Mouse (Mus musculus) kidney, postnatal 10 days (tissue): ENCODE results near the gene Gm11639.
"Not testable (repeated sequence)": the region's sequence is repeated elsewhere in the genome, so short reads cannot be mapped to it uniquely, and the experiment has no call there.

Experiments used
- DNase-seq: peaks from one replicate; pipeline ENCODE4 v3.0.0; 2021; ENCODE audit warnings: mixed read lengths

Gene Gm11639

DNA sequence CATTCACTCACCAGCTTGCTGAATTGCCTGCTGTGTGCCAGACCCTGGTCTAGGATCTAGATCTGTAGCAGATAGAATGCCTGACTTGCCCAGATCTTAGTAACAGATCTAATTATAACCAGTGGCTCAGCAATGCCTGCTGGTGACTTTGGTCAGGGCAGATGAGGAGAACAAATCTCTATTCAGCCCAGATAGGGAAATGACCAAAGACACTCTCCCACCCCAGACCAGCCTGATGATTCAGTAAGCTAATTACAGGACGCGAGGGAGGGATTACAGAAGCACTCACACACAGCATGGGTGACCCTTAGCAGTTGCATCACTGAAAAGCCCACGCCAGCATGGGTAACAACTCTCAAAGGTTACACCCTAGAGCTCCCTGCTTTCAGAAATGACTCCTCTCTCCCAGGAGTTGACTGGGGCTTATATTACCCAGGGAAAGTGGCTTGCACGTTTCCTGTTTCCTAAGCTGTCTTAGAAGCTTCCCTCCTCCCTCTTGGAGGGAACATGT is 435.1 kb downstream of the Gm11639 start:
- no peak for DNase-seq

DNA sequence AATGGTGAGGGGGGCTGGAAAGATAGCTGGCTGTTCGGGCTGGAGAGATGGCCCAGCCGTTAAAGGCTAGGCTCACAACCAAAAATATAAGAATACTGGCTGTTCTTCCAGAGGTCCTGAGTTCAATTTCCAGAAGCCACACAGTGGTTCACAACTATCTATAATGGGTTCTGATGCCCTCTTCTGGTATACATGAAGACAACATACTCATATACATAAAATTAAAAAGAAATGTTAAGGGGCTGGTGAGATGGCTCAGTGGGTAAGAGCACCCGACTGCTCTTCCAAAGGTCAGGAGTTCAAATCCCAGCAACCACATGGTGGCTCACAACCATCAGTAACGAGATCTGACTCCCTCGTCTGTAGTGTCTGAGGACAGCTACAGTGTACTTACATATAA is 436.3 kb downstream of the Gm11639 start:
- DNase-seq: not testable (repeated sequence)

DNA sequence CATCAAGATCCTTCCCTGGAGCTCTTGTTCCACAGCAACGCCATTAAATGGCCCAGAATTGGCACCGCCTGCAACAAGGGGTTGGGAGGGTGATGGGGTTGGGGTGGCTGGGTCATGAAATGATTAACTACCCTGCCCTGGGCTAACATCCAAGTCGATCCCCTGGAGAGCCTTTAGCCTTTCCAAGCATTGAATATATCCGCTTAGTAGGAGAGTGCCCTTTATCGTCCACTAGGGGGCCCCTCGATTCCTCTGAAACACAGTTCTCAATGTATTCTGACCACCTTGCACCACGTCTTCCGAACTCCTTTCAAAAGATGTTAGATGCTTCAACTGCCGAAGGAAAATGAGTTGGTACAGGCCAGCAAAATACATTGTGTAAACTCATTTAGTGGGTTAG is 438.5 kb downstream of the Gm11639 start:
- peak; percentile 85 for DNase-seq

DNA sequence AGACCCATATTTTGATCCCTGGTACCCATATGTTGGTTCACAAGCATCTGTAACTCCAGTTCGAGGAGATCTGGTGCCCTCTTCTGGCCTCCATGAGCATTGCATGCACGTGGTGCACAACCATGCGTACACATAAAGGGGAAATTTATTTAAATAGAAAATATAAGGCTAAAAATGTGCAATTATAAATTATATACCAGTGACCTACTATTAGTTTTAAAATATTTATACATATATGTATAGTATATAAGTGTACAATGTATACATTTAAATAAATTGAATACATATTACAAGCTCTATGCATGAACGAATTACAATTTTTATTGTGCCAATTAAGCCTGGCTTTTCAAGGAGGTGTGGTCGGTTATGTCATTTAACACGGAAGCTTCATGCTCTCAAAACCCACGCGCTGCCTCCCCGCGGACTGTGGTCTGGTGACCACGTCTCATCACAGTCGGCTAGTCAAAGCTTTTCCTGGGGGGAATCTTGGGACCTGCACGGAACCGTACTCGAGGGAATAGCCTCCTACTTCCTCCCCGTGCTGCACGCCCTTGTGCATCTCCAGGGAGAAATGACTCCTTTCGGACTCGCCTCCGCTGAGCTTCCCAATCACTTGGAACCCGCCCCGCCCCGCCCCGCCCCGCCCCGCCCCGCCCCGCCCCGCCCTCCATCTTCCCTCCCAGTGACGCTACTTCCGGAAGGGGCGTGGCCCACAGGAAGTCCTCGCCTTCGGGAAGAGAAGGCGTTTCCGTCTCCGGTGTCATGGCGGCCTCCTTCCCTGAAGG is 440.4 kb downstream of the Gm11639 start, which contains the start of gene Mettl2:
Mettl2 (plus strand) TSS at position 691 of the 785 bp plus-strand sequence.
- peak; percentile 93 for DNase-seq

DNA sequence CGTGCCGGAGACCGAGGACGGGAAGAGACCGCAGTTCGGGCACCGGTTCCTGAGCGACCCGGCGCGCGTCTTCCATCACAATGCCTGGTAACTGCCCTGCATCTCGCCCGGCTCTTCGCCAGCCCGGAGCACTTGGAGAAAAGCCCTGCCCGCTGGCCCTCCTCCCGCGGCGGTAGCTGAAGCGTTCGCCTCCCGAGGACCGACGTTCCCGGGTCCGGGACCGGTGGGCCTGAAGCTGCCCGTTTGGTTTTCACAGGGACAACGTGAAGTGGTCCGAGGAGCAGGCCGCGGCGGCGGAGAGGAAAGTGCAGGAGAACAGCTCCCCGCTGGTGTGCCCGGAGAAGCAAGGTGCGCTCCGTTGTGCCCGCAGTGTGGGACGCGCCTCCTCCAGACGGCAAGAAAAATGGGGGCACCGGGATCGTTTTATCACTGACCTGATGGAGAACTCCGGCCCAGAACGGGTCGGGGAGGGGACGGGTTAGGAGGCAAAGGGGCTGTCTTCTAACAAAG is 441.1 kb downstream of the Gm11639 start:
- DNase-seq: no peak

DNA sequence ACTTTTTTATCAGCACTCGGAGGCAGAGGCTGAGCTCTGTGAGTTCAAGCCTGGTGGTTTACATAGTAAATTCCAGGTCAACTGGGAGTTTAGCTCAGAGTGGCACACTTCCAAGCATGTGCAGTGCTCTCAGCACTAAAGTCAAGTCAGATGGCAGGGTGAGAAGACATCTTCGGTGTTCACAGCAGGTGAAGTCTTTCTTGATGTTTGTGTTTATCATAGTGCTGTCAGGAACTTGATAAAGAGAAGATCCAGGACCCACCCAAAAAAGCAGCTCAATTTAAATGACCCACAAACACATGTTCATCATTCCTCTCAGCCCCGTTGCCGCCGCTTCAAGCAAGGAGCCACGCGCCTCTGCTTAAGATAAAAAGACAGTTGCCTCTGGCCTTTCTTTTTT is 450.2 kb downstream of the Gm11639 start:
- no peak for DNase-seq

DNA sequence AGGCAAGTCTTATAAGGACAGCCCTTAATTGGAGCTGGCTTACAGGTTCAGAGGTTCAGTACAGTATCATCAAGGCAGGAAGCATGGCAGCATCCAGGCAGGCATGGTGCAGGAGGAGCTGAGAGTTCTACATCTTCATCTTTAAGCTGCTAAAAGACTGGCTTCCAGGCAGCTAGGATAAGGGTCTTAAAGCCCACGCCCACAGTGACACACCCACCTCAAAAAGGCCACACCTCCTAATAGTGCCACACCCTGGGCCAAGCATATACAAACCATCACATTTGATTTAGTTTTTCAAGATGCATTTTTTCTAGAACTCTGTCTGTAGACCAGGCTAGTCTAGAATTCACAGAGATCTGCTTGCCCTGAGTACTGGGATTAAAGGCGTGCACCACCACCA is 451.7 kb downstream of the Gm11639 start:
- not testable (repeated sequence) for DNase-seq

DNA sequence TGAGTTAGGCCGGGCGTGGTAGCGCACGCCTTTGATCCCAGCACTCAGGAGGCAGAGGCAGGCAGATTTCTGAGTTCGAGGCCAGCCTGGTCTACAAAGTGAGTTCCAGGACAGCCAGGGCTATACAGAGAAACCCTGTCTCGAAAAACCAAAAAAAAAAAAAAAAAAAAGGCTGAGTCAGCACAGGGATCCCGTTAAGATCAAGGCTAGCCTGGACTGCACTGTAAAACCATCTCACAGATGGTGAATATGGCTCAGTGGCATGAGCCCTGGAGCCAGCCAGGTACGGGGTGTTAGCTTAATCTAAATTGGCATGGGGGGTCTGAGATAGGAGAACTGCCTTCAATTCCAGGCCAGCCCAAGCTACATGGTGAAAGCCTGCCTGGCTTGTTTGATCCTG is 455.0 kb downstream of the Gm11639 start:
- DNase-seq: not testable (repeated sequence)

DNA sequence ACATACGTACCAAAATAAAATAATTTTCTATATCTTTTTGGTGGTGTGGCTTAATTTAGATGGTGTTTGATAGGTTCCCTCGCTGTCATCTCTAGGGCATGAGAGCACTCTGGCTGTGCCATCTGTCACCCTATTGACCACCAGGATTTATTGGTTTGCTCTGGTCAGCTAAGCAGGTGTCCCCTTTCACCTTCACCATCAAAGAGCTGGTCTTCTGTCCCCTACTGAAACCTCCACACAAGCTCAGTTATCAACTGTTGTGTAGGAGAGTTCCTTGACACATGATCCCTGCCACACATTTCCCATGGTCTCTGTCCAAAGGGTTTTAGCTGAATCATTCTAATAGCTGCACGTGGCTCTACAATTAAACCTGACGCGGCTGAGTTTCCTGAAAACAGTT is 455.6 kb downstream of the Gm11639 start:
- DNase-seq: no peak

DNA sequence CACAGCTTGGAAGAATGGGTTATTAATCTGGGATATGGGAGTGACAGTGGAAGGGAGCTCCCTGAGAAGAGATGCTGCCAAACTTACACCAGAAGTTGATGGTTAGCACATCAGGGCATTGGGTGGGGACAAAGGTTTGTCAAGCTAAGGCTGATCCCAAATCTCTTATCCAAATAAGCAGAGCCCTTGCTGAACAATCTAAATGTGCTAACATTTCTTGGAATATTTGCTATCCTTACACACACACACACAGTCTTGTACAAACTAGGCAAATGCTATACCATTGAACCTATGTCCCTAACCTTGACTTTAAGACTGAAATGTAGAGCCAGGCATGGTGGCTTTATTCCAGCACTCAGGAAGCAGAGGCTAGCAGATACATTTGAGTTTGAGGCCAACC is 458.1 kb downstream of the Gm11639 start:
- no peak for DNase-seq

DNA sequence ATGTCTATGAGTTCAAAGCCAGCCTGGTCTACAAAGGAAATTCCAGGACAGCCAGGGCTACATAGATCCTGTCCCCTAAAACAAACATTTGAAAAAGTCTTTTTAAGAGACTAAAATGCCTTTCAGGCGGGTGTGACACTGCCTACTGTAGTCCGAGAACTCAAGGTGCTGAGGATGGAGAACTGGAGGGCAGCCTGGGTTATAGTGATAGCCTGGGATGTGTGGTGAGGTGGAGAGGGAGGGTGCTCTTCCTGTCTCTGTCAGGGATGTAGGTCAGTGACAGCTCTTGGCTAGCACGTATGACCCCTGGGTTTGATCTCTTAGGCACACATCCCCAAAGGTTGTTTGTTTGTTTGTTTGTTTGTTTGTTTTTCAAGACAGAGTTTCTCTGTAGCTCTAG is 458.6 kb downstream of the Gm11639 start:
- DNase-seq: no peak

DNA sequence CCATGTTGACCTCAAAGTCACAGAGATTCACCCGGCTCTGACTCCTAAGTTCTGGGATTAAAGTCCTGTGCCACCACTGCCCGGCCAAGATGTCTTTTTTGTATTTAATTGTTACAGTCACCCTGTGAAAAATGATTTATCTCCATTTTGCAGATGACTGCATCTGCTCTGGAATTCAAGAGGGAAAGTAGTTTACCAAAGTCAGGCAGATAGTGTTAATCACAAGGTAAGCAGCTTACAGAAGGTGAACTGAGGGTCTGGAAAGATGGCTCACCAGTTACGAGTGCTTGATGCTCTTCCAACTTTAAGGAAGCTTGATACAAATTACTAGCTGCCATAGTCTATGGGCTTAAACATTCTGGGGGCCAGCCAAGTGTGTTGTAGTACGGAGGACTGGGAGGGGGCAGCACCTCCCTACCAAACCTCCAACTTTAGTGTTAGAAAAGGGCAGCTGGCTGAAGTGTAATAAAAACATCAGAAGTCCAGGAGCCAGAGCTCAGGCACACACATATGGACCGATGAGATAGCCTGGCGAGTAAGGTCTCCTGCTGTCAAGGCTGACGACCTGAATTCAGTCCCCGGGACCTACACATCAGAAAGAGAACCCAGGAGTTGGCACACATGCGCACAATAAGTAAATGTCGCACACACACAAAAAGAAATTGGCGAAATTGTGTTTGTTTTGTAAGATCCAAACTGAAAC is 459.2 kb downstream of the Gm11639 start:
- peak; percentile 64 for DNase-seq

DNA sequence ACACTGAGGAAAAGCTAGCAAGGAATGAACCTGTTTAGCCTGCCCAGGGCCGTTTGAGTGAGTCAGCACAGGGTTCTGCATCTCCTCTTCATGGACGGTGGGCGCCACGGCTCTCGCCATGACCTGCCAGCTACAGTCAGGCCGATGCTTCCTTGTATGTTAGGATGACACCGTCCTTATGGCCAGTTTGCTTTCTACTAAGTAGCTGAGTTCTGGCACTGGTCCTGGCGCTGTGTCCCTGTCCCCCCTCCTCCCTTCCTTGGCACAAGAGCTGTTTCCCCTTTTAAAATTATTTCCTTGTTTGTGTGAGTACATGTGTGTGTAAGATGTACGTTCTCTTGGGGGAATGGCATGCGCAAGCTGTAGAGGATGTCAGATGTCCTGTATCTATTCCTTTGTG is 459.7 kb downstream of the Gm11639 start:
- peak; percentile 40 for DNase-seq

DNA sequence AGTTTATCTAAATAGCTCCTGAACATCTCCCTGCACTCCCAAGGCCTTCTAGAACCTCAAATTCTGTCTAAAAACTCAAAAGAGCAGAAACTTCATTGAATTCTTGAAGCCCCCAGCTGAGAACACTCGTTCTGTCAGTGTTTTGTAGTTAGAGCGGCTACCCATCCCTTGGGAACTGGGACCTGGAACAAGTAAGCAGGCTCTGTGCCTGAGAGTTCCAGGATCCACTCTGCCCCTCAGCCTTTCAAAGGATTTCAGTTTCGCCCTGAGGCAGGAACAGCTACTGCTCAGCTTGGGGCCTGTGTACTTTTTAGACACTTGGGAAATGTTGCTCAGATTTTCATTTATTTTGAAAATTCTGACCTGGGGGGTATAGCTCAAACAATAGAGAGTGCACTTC is 461.1 kb downstream of the Gm11639 start, which contains the start of gene Gm10842:
Gm10842 (plus strand) TSS at position 301 of the 400 bp plus-strand sequence.
- no peak for DNase-seq

DNA sequence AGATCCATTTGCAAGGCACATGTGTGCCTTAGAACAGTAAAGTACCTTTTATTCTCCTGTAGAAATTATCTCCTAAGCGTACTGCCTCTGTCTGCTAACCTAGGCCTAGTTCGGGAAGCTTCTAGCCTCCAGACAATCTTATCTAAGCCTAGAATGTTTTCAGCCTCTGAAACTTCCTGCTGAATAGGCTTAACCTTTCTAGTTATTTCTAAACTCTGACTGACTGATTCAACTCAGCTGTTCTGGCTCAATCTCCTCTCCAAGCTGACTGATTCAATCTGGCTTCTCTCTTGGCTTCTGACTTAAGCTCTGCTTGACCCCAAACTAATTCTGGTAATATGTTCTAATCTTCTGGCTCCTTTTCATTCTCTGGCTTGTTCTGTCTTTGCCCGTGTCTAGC is 463.8 kb downstream of the Gm11639 start:
- DNase-seq: no peak

DNA sequence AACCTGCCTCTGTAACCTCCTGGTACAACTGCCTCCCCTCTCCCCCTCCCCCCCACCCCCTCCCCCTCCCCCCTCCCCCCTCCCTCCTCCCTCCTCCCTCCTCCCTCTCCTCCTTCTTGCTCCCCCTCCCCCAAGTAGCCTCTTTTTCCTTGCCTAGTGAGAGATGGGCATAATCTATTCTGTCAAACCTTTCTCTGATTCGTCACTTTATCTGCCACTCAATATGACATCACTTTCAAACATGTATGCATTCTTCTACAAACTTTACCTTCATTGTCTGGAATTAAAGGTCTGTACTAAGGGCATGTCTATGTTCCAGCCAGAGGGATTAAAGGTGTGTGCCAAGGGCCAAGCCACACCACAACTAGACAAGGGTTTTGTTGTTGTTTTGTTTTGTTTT is 464.3 kb downstream of the Gm11639 start:
- no peak for DNase-seq

DNA sequence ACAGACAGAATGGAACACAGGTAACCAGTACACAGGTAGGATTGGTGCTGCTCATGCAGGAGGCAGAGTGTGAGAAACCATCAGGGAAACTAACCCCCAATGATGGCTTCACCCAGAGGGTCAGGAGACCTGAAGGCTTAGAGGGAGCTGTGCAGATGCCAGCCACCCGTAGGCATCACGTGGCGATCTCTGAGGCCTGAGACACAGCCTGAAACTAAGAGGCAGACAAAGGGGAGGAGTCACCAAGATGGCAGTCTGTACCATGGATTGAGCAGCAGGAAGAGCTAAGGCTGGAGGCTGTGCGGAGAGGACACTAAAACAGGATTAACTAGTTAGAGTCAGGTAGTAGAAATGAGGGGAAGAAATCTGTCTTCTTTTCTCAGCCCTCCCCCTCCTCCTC is 465.2 kb downstream of the Gm11639 start:
- no peak for DNase-seq

DNA sequence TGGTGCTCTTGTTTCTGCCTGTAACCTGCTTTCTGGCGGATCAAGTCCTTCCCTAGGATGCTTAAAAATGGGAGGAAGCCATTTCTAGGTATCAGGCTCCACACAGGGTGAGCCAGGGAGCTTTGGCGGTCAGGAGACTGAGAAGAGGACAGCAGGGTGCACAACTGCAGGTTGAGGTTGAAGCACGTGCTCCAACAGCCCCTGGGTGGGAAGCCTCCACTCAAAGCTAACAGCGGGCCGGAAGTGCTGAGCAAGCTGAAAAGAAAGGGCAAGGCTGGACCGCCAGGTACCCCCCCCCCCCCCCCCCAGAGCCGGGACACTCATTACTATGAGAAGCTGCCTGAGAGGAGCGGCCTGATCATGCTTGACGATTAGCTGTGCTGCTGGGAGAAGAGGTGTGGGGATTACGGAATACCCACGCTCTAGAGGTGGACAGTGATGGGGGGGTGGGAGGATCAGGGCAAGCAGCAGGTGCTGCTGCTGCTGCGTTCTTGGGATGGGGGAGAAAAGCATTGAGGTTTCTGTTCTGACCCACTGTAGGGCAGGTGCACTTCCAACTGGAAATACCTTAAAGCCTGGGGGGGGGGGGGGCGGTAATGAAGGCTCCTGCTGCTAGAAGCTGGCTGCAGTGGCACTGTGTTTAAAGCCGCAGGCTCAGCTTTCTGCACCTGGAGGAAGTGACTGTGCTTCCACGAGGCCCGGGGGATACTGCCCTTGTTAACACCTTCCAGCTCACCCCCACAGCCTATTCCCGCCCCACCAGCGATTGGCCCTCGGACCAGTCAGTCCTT is 465.9 kb downstream of the Gm11639 start:
- DNase-seq: no peak

DNA sequence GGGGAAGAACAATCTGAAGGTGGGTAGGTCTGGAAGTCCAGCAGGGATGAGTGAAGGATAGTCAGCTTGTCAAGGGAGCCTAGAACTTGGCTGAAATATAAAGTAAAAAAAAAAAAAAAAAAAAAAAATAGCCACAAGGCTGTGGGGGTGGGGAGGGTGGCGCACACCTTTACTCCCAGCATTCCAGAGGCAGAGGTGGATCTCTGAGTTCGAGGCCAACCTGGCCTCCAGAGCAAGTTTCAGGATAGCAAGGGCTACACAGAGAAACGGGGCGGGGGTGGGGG is 466.5 kb downstream of the Gm11639 start:
- no peak for DNase-seq

DNA sequence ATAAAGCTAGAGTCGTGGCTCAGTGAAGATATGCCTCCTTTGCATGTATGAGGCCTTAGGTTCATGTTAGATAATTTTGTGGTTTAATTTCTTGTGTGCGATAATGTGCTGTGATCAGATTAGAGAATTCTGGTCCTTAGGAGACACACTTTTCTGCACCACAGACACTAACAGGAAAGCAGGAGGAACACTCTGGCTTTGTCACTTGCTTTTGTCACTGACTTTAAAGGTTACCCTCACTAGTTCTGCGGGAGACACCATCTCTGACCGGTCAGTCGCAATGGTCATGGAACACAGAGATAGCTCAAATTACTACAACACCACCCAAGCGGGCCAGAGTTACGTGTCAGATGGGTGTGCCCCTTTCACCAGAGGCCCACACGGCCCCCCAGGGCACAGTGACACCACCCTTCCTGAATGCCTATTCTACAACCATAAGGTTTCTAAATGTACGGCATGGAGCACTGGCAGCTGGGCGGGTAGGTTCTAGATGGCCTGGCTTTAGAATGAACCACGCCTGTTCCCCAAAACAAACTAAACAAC is 466.9 kb downstream of the Gm11639 start:
- no peak for DNase-seq

DNA sequence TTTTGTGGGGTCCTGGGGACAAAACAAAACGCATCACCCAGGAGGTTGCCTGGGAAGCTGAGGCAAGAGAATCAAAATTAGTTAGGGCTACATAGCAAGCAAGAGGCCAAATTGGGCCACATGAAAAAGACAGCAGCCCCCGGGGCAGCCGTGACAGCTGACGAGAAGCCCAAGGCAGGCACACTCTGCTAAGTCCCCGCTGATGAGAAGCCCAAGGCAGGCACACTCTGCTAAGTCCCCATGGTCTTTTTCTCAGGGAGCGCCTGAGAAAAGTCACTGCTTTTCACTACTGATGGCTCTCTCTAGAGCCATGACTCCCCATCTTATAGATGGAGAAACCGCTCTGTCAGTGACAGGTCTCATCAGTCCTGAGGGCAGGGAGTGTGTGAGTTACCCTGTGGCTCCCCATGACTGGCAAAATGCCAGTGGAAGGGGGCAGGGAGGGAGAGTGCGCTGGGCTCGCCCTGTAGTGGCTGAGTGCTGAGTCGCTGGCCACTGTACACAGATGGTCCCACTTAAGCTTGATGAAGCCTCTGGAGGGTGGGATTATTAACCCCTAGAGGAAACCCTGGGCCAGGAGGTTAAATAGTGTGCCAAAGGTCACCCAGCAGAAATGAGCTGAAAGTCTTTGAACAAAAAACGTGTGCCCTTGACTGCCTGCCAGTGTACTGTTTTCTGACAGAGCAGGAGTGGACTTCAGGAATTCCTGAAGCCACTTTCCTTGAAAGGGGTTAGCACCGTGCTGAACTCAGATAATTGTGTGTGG is 467.7 kb downstream of the Gm11639 start:
- peak; percentile 80 for DNase-seq

DNA sequence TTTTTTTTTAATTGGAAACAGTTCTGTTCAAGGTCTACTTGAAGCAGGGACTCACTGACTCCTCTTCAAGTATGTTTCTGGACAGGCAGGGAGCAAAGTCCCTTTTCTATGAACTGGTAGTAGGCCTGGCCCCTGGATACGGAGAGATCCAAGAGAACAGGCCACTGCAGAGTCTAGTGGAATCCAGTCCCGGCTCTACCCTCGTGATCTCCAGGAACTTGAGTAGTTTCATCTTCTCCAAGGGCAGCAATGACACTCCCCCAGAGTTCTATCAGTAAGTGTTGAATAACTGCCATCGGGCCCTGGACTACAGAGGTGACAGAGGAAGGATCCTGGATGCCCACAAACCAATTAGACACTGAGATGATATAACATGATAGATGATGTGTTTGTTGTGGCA is 470.4 kb downstream of the Gm11639 start:
- DNase-seq: peak; percentile 52
